Mouse (Mus musculus): ENCODE data around the gene Avil.

DNA sequence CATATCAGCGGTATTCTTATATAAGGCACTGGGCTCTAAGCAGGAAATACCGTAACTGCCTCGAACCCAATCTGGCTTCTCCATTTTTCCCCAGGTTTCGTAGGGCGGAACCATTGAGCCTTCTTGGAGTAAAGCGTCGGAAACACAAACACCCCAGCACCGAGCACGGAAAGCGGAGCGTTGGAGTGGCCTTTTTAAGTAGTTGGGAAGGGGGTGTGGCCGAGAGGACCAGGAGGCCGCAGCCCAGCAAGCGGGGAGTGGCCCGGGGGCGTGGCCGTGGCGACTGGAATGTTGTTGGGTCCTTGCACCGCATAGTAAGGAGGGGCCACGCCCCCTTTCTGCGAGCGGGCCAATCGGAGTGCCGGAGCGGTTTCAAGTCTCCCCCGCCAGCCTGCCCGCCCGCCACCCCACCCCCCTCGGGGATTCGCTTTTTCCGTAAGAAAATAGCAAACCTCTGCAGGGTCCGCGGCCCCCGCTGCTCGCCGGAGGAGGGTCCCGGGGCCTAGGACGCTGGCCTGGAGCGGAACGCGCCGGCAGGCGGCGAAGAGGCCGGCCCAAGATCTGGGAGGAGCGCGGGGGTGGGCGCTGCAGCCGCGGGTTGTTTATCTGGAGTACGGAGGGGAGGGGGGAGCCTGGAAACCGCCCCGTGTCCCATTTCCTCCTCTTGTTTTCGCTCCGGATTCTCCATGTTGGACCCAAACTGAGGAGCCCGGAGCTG is 22.1 kb upstream of the Avil start, which contains the start of gene Ctdsp2:
- TF ChIP-seq CTCF (IDR thresholded peaks at IDR 0.05; ENCODE audit: control insufficient read depth, insufficient read depth, insufficient read length): no peak
- TF ChIP-seq USF1 (IDR thresholded peaks at IDR 0.05; ENCODE audit: low read depth): no peak

Data from C2C12 (cell line).